Mouse (Mus musculus) stomach, postnatal 0 days (tissue): ENCODE measurements at regions not wholly inside any gene's neighbourhood (a gene's known extent, or its start where the extent isn't known, plus 50 kb on each side); places are given as distances from the start of the nearest gene placed in this dataset.

Experiments used
- CTCF ChIP-seq: IDR thresholded peaks from 2 replicates; pipeline ENCODE4 v1.5.1; 2016; ENCODE audit warnings: antibody characterized with exemption, low read depth, mild to moderate bottlenecking, moderate library complexity
- EP300 ChIP-seq: optimal IDR thresholded peaks from 2 replicates; pipeline ENCODE3; 2016; ENCODE audit warnings: antibody characterized with exemption

DNA sequence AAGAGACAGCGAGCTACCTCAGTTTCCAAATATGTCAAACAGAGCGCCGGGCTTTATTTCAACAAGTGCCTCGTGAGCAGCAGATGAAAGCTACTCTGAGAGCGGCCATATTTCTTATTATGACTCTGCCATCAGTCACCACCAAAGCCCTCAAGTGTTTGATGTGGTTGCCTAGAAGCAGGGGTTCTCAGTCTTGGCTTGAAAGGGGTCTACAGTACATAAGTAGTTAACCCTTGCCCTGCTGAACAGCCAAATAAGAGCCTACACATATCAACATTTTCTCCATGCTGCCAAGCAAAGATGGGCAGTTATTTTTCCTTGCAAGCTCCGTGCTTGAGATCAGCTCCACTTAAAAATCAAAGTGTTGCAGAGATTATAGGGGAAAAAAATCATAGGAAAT, 788.8 kb downstream of the Nr2f2 start:
- TF ChIP-seq CTCF, result no peak
- TF ChIP-seq EP300, result no peak
